Mouse (Mus musculus) spleen, adult 2 months (tissue): ENCODE results near the gene Cdh13.

Source experiments
- CTCF ChIP-seq: fragments of 200-500 bp; IDR thresholded peaks from 2 replicates; pipeline ENCODE4 v1.5.1; 2011; ENCODE audit warnings: mild to moderate bottlenecking, inconsistent platforms; ENCODE audit not compliant: insufficient read depth, insufficient read length, insufficient replicate concordance; ENCODE audit errors: extremely low read depth
- POLR2A ChIP-seq: fragments of 200-500 bp; IDR thresholded peaks from 2 replicates; pipeline ENCODE4 v1.6.1; 2011; ENCODE audit warnings: low read depth, low read length, inconsistent platforms

GRCm38 (mm10) chr8:118314932-118315331 lies 31.4 kb downstream of the Cdh13 start:
- TF ChIP-seq CTCF (no peak), POLR2A (no peak)
